Mouse (Mus musculus): ENCODE data around the gene Nxn. TPM values are rescaled to one million over a fixed set of nuclear protein-coding genes. Genes with fewer than 3 reads are reported as not detected.

The Nxn gene
- polyA plus RNA-seq, 1 experiment = 9.2 TPM

- no peaks in the 10 kb centered on the region for H3K4me1 ChIP-seq (ENCODE audit: control insufficient read depth, insufficient read depth, low read length)
- H3K4me3 ChIP-seq (ENCODE audit: insufficient read depth, low read length) = no peak overlapping the region
- no peak overlapping the region for H3K27ac ChIP-seq (ENCODE audit: insufficient read depth, low read length)
- no peak for TF ChIP-seq POLR2A (IDR thresholded peaks at IDR 0.05; ENCODE audit: extremely low read depth, insufficient read depth, low read length)
- no peak for TF ChIP-seq CTCF (IDR thresholded peaks at IDR 0.05; ENCODE audit: extremely low read depth, insufficient read depth, low read length)
These were observed 130.9 kb downstream of the Nxn start for GRCm38 (mm10) chr11:76268001-76268459.

- TF ChIP-seq POLR2A (IDR thresholded peaks at IDR 0.05; ENCODE audit: extremely low read depth, insufficient read depth, low read length) (no peak), CTCF (IDR thresholded peaks at IDR 0.05; ENCODE audit: extremely low read depth, insufficient read depth, low read length) (no peak)
- H3K4me1 ChIP-seq (ENCODE audit: control insufficient read depth, insufficient read depth, low read length) = no peaks in the 10 kb centered on the region
- H3K4me3 ChIP-seq (ENCODE audit: insufficient read depth, low read length) = no peak overlapping the region
- no peak overlapping the region for H3K27ac ChIP-seq (ENCODE audit: insufficient read depth, low read length)
These were observed 131.4 kb downstream of the Nxn start for GRCm38 (mm10) chr11:76267550-76267949.

GRCm38 (mm10) chr11:76262611-76263351 is 136.2 kb downstream of the Nxn start:
- Histone ChIP-seq H3K4me1 (ENCODE audit: control insufficient read depth, insufficient read depth, low read length) (no peaks in the 10 kb centered on the region), H3K27ac (ENCODE audit: insufficient read depth, low read length) (no peak overlapping the region), H3K4me3 (ENCODE audit: insufficient read depth, low read length) (no peak overlapping the region)
- TF ChIP-seq POLR2A (IDR thresholded peaks at IDR 0.05; ENCODE audit: extremely low read depth, insufficient read depth, low read length) (no peak), CTCF (IDR thresholded peaks at IDR 0.05; ENCODE audit: extremely low read depth, insufficient read depth, low read length) (no peak)

GRCm38 (mm10) chr11:76261224-76261623 is 137.7 kb downstream of the Nxn start:
- Histone ChIP-seq H3K4me1 (ENCODE audit: control insufficient read depth, insufficient read depth, low read length) (no peaks in the 10 kb centered on the region), H3K27ac (ENCODE audit: insufficient read depth, low read length) (no peak overlapping the region), H3K4me3 (ENCODE audit: insufficient read depth, low read length) (no peak overlapping the region)
- no peak for TF ChIP-seq POLR2A (IDR thresholded peaks at IDR 0.05; ENCODE audit: extremely low read depth, insufficient read depth, low read length)
- TF ChIP-seq CTCF (IDR thresholded peaks at IDR 0.05; ENCODE audit: extremely low read depth, insufficient read depth, low read length) = no peak

- no peak for TF ChIP-seq CTCF (IDR thresholded peaks at IDR 0.05; ENCODE audit: extremely low read depth, insufficient read depth, low read length)
- no peak for TF ChIP-seq POLR2A (IDR thresholded peaks at IDR 0.05; ENCODE audit: extremely low read depth, insufficient read depth, low read length)
- H3K27ac ChIP-seq (ENCODE audit: insufficient read depth, low read length) = no peak overlapping the region; the same call in 1 of the 2 replicates
- H3K4me1 ChIP-seq (ENCODE audit: control insufficient read depth, insufficient read depth, low read length) = no peaks in the 10 kb centered on the region
- H3K4me3 ChIP-seq (ENCODE audit: insufficient read depth, low read length) = no peak overlapping the region
These were observed 138.5 kb downstream of the Nxn start for GRCm38 (mm10) chr11:76260208-76261050.

- no peak overlapping the region for H3K27ac ChIP-seq (ENCODE audit: insufficient read depth, low read length)
- H3K4me1 ChIP-seq (ENCODE audit: control insufficient read depth, insufficient read depth, low read length) = peaks cover 2% of the 10 kb centered on the region
- H3K4me3 ChIP-seq (ENCODE audit: insufficient read depth, low read length) = no peak overlapping the region
- TF ChIP-seq CTCF (IDR thresholded peaks at IDR 0.05; ENCODE audit: extremely low read depth, insufficient read depth, low read length) (no peak), POLR2A (IDR thresholded peaks at IDR 0.05; ENCODE audit: extremely low read depth, insufficient read depth, low read length) (no peak)
These were observed 140.4 kb downstream of the Nxn start for GRCm38 (mm10) chr11:76258511-76258910.

GRCm38 (mm10) chr11:76257386-76257785 is 141.6 kb downstream of the Nxn start:
- H3K4me3 ChIP-seq (ENCODE audit: insufficient read depth, low read length) = no peak overlapping the region
- no peak overlapping the region for H3K27ac ChIP-seq (ENCODE audit: insufficient read depth, low read length)
- H3K4me1 ChIP-seq (ENCODE audit: control insufficient read depth, insufficient read depth, low read length) = peaks cover 2% of the 10 kb centered on the region
- TF ChIP-seq POLR2A (IDR thresholded peaks at IDR 0.05; ENCODE audit: extremely low read depth, insufficient read depth, low read length) (no peak), CTCF (IDR thresholded peaks at IDR 0.05; ENCODE audit: extremely low read depth, insufficient read depth, low read length) (no peak)

GRCm38 (mm10) chr11:76256129-76256528 is 142.8 kb downstream of the Nxn start:
- Histone ChIP-seq H3K27ac (ENCODE audit: insufficient read depth, low read length) (no peak overlapping the region), H3K4me3 (ENCODE audit: insufficient read depth, low read length) (no peak overlapping the region), H3K4me1 (ENCODE audit: control insufficient read depth, insufficient read depth, low read length) (peaks cover 2% of the 10 kb centered on the region)

GRCm38 (mm10) chr11:76255431-76256001 is 143.4 kb downstream of the Nxn start:
- Histone ChIP-seq H3K27ac (ENCODE audit: insufficient read depth, low read length) (no peak overlapping the region), H3K4me1 (ENCODE audit: control insufficient read depth, insufficient read depth, low read length) (peaks cover 2% of the 10 kb centered on the region), H3K4me3 (ENCODE audit: insufficient read depth, low read length) (no peak overlapping the region)
- no peak for TF ChIP-seq CTCF (IDR thresholded peaks at IDR 0.05; ENCODE audit: extremely low read depth, insufficient read depth, low read length)
- no peak for TF ChIP-seq POLR2A (IDR thresholded peaks at IDR 0.05; ENCODE audit: extremely low read depth, insufficient read depth, low read length)

More at GRCm38 (mm10) chr11:76256129-76256528, 142.8 kb downstream of the Nxn start:
- TF ChIP-seq POLR2A (IDR thresholded peaks at IDR 0.05; ENCODE audit: extremely low read depth, insufficient read depth, low read length) = no peak
- TF ChIP-seq CTCF (IDR thresholded peaks at IDR 0.05; ENCODE audit: extremely low read depth, insufficient read depth, low read length) = no peak

Measured in cortical plate, adult 2 months (tissue).